Mouse (Mus musculus): ENCODE measurements around the gene Wdr1.

Wdr1 gene

DNA sequence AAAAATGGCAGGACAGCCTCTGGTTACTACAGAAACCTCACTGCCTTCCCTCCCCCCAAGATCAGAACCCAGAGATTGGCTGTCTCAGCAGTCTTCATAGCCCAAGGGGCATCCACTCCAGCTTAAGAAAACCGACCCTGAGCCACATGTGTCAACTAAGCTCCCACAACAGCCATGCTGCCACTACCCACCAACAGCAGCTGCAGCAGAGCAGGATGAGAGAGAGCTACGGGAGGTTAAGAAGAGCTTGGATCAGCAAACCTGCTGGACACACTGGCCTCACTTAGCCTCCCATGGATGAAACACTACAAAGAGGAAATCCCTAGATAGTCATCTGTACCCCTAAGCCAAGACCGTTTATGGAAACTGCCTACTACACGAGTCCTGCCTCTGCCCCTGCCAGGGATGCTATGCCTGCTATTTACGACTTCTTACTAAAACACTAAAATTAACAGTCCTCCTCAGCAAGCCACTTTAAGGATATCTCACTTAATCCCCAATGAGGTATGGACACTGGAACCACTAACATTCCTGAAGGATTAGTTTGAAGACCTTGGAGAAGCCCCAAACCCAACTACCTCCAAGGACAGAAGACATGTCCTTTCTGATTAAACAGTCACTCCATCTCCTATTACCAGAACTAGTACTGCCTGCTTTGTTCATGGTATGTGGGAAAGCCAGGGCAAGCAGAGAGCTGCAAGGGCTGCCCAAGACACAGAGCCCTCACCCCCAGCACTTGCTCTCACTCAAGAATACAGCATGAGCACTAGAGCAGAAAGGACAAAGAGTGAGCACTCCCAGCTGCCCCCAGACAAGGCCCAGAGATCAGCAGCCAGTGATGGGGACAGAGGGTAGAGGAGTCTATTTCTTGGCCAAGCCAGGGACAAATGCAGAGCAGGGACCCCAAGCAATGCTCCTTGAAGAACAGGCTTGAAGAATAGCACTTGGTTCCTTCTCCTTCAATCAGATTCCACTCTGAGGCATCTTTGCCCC lies 18.3 kb downstream of the Wdr1 start:
- no peak for DNase-seq (ENCODE audit: low read depth, low spot score)

DNA sequence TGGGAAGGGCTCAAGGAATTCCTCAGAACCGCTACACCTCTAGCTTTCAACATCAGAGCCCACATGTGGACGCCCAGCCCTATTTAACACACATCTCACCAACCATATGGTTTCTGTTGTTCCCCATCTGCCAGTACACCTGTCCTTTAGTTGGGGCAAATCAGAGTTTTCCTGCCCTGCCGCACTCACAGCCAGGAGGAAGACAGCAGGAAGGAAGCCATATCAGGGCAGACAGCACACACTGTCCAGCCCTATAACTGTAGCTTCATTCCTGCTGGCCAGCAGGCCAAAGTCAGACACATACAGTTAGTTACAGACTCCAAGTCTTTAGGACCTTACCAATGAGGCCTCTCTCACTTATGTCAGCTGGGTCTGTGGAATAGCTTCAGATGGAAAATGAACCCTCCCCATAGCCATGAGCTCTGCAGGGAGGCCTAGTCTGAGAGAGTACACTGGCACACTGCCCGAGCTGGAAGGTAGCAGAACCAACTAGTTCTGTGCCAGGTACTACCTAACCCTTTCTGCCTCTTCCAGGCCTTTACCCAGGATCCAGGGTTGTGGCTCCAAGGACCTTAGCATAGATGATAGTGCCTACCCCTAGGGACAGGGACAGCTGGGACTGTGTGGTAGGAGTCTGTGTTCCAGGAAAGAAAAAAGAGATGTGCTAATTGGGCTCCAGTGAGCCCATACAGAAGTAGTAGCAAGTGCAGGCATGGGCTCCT lies 19.4 kb downstream of the Wdr1 start:
- no peak for DNase-seq (ENCODE audit: low read depth, low spot score)

DNA sequence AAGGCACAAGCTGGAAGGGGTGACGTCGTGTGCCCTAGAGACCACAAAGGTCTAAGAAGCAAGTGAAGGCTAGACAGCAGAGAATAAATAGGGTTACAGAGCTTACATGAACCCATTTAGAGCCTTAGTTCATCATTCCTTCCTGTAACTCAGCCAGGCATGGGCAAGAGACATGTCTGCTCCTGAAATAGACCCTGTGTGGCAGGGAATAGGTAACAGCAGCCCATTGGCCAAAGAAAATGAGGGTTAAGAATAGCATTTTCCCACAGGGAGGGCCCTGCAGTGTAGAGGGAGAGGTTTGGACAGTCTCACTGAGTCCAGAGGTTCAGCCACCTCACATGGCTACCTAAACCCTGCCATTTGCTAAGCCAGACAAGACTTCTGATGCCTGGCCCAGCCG lies 21.3 kb downstream of the Wdr1 start:
- DNase-seq (ENCODE audit: low read depth, low spot score), result no peak

DNA sequence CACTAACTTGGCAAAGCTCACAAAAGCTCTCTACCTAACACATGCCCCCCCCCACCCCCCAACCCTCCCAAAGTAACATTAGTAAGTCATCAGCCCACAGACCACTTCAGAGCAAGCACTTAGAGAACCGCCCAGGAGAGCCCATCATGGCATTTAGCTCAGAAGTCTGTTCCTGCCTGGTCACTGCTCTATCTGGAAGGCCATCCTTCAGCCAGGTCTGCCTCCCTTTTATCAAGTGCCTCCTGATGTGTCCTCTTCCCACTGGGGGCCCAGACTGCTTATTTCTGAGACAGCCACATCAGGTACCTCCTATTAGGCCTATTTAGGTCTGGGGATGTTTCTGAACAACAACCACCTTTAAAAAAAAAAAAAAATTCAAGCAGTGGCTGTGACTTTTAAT lies 22.1 kb downstream of the Wdr1 start:
- DNase-seq (ENCODE audit: low read depth, low spot score), result no peak

DNA sequence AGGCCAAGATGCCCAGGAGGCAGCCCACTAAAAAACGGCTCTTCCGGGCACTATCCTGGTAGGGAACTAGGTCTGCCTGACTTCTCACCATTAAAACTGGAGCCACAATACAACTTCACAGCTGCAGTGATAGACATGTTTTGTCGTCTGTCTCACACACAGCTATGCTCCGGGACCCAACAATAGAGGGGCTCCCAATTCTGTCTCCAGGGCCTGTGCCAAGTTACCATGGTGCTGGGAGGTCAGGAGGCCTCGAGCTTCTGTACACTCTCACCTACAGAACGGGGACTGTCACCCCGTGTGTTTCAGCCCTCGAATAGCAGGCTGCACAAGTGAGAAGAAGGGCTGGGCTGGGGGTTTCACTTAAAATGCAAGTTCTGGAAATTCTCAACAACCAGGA lies 24.5 kb downstream of the Wdr1 start:
- no peak for DNase-seq (ENCODE audit: low read depth, low spot score)

DNA sequence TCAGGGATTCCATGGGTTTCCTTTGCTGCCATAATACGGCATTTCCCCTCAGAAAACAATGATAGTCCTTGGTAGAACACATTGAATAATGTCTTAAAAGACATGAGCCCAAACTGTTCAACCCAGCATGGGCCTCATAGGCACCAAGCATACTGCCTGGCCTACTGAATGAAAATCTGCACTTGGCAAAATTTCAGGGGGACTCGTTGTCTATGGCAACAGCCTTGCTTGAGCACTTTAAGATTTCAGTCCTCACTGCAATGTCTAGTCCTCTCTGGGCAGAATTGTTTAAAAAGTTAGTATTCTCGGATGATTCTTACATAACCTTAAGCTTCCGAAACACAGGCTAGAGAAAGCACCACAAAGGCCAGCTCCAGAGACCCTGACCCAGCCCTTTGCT lies 25.2 kb downstream of the Wdr1 start:
- DNase-seq (ENCODE audit: low read depth, low spot score), result no peak

DNA sequence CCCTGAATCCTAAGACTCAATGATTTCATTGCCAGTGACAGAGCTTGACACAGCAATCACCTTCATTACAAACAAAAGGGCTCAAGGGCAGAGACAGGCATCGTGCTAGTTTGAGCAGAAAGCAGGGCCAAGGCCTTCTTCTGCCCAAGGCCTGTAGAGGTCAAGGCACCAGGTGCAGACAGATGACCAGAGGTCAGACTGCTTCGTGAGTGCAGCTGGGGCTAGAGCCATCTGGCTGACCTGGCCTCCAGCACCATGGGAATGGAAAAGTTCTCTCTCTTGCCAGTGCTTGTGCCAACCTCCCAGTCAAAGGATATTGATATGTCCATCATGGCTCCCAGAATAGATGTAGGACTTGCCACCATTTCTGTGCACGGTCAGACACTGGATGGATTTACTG lies 26.2 kb downstream of the Wdr1 start:
- DNase-seq (ENCODE audit: low read depth, low spot score), result no peak

DNA sequence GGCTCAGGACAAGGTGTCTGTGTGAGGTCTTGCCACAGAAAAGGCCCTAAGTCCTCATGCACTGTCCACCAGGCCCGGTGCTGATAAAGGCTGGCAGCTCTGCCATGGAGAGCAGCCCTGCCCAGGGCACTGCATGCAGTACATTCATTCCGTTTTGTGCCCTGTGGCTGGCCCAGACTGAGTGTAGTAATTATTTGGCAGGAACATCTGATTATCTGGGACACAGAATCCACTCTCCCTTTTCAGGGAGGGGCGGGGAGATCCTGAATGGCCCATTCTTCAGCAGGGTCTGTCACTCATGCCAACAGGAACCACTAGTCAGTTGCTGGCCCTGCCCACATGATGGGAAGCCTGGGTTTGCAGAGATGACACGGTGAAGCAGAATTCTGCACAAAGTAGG lies 30.9 kb downstream of the Wdr1 start:
- DNase-seq (ENCODE audit: low read depth, low spot score), result no peak

DNA sequence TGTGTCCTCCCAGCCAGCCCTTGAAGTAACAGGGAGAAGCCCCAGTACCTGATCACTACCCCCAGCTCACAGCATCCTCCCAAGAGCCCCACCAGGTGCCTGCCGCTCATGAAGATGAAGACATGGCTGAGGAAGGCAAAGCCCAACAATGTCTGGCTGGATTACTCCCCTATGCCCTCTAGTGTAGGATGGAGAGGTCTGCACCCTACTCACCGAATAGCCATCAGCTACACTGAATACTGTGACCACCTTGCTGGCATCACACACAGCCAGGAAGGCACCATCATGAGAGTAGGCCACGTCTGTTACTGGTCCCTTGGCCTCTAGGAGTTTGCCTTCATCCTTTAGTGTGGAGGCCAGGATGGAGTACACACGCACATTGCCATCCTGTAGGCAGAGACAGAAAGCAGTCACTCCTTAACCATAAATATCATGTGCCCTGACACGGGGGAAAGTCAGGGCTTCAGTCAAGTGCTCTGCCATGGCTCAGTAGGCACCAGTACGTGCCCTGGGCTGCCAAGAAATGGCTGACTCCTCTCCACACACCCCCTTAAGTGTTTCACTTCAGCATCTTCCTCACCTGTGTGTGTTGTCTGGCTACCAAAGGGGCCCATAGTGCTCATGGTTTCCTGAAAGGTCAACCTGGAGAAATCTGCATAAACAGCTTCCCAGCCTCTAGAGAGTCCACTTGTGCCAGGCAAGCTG lies 33.1 kb downstream of the Wdr1 start:
- DNase-seq (ENCODE audit: low read depth, low spot score), result peak; percentile 29

DNA sequence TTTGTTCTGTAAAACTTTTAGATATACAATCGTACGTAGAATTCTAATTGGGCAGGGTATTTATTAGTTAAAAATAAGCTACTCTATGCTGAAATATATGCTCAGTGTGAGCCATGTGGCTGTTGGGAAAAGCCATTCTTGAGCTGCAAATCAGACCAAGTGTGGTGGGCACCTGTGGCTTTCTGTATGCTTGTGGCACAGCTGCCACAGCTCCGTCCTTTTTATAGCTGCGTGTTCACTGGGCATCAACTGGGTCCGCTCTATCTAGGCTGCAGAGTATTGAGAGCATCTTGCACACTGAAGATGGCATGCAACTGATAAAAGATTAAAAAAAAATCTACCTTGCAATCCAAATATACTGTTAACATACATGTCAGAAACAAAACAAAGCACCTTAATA lies 40.0 kb downstream of the Wdr1 start:
- no peak for DNase-seq (ENCODE audit: low read depth, low spot score)

DNA sequence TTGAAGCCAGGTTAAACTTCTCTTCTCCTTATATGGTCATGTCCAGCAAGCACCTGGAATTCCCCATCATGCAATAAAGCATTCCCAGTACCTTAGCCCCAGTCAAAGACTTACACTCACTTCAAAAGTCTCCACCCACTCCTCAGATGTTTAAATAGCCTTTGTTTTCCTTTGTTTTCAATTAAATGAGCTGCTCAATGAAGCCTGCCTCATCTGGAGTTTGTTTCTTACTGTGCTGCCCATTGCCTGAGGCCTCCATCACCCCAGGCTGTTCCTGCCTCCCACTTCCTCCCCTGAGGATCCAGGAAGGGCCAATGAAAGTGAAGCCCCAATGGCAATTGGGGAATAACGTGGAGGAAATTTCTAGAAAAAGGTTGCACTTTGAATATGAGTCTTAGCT lies 42.2 kb downstream of the Wdr1 start:
- DNase-seq (ENCODE audit: low read depth, low spot score), result no peak

DNA sequence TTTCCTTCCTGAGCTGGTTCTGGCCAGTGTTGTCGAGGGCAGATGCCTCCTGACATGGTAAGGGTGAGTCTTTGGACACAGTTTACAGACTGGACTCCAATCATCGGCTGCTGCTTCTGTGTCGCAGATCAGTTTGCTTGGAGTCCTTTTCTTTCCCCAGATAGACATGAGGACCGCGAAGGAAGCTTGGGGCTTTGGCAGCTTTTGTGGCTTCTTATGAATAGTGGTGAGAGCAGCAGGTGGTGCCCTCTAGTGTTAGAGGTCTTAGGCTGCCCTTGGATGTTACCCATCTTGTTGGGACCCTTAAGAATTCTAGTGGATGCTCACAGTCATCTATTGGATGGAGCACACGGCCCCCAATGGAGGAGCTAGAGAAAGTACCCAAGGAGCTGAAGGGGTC lies 46.8 kb downstream of the Wdr1 start:
- DNase-seq (ENCODE audit: low read depth, low spot score), result peak; percentile 70

DNA sequence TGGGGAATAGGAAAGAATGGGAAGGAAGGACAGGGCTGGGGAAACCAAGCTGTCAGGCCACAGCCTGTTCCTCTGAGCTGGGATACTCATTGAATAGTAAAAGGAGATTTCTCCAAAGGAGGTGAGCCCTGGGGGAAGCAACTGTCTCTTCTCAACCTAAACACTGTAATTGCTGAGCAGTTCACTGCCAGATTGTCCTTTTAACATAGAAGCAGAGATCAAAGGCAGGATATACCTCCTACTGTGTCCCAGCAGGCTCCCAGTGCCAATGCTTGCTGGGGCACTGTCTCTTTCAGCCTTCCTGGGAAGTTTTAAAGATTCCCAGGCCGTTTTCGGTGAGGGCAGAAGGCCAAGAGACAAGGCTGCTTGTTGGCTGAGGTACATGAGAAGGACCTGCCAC lies 50.0 kb downstream of the Wdr1 start:
- no peak for DNase-seq (ENCODE audit: low read depth, low spot score)

DNA sequence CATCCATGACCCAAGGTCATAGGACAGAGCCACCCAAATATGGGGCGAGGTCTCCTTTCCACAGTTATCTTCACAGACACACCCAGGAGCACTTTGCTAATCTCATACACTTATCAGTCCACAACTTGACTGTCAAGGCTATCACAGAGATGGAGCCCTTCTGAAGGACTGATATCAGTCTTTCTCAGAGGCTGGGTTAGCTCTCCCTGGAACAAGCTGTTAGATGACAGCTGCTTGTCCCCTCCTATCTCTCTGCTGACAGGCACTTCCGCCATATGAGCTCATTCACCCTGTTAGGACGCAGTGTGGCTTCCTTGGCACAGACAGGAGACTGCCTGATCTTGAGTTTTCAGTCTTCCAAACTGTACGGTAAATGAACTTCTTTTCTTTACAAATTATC lies 53.5 kb downstream of the Wdr1 start:
- DNase-seq (ENCODE audit: low read depth, low spot score), result no peak

DNA sequence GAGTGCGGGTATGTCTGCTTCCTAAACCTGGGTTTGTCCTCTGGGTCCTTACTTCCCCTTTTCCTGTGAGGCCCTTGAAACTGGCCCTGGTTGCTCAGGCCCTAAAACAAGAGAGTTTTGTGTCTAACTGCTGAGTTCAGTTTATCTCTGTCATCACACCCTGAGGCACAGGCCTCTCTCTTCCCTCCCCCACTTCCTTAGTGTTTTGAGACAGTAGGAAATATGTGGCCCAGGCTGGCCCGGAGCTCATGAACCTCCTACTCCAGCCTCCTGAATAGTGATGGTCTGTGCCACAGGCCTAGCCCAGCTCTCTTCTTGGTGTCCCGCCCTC lies 57.6 kb downstream of the Wdr1 start:
- no peak for DNase-seq (ENCODE audit: low read depth, low spot score)

DNA sequence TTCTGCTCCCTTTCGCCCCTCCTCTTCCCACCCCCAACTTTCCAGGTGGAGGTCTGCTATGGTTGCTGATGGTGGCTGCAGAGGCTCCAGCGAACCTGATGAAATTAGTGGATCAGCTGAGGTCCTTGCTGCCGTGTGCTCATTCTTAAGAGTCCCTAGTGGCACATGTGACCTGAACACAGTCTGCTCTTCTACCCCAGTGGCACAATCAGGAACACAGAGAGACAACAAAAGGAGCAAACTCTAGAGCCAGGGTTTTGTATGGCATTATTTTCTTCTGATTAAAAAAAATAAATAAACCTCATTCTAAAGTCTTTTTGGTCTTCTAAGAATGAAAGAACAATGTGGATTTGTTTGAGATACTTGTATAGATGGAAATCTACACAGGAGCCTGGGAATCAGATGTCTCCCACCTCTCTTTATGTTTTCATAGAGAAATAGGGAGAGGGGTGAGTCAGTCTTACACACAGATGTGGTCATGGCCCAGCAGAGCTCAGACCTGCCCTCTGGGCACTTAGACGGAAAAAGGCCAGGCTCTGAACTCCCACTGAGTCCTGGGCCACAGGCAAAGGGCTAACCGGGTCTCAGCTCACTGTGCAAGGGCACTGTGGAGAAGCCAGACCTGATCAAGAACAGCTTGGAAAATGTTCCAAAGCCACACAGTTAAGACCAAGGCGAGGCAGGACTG lies 58.1 kb downstream of the Wdr1 start:
- DNase-seq (ENCODE audit: low read depth, low spot score), result no peak

DNA sequence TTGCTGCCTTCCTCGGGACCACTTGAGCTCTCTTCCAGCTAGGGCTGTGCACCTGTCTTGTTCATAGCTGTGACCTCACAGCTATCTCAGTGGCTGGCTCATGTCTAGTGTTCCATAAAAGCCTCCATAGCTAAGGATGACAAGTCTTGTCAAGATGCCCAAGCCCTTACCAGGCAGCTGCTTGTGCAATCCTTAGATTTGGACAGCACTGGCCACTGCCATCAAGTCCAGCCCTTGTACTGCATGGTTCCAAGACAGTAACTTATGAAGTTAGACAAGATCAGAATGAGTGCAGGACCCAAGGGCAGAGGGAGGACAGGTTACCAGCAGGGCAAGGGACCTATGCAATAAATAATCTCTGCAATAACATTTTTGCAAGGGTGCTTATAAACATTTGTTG lies 58.9 kb downstream of the Wdr1 start:
- no peak for DNase-seq (ENCODE audit: low read depth, low spot score)

DNA sequence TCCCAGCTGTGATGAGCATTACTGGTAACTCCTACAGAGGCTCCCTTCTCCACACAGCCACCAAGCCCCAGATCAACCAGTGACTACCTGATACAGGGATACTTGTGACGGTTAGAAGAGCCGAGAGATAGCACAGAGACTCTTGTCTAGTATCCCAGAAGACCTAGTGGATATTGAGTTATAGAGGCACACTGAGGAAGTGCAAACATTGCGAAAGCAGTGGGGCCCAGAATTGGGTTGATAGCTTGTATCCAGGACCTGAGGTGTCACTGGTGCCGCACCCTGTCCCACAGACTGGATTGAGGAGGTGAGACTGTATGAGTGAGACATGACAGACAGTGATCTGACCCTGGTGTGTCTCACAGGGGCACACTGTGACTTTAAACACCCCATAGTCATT lies 60.0 kb downstream of the Wdr1 start, which contains the start of gene Slc2a9:
Gene Slc2a9 (minus strand): TSS at position 152 of the 400 bp plus-strand sequence.
- DNase-seq (ENCODE audit: low read depth, low spot score), result no peak

DNA sequence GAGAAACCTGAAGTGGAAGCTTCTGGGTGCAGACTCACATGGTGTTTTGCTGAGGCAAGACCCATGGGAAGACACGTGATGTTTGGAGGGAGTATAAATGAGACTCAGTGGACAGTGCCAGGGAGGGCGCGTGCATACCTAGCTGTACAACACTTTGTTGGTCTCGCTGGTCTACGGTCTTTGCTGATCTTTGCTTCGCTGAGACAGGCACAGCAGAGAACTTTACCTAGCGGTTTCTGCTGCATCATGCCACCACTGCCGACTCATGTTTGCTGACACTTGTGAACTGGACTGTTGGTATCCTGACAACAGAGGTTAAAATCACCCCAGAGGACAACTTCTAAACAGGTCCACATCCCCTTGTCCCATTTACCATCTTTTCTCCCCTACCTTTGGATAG lies 63.0 kb downstream of the Wdr1 start:
- DNase-seq (ENCODE audit: low read depth, low spot score), result no peak

DNA sequence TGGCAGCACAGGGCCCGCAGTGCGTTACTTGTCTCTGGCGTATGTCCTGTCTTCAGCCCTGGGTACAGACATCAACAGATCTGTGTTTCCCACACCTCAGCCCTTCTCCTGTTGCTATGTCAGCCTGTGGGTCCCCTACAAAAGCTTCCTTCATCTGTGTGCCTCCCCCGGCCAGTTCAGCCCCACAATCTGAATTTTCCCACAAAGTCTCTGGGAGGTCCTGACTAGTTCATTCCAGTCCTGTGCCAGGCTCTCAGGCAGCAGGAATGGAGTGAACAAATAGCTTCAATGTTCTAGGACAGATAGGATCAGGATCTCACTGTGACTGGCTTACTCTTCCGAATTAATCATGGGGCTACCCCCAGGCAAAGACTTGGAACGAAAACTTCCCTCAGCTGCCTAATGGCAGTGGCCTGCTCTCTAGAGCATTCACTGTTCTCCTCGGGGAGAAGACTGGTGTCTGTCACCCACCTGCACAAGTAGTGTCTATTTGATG lies 63.7 kb downstream of the Wdr1 start:
- no peak for DNase-seq (ENCODE audit: low read depth, low spot score)

DNA sequence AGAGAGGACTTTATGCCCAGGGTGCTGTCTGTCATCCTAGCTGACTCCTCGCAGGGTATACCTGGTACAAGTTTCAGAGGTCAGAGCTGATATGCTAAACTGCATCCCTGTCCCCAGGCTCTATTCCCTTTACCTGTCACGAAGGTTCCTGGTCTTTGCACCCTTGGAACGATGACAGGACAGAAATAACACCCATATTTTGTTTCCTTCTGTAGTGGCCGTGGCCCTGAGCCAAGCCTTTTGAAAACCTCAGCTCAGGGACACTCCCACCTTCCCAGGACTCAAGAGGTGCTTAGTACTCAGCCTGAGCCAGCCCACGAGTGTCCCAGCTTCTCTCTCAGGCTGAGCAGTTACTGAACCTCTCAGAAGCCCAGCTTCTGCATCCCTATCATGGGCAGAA lies 64.5 kb downstream of the Wdr1 start:
- no peak for DNase-seq (ENCODE audit: low read depth, low spot score)
